Mouse (Mus musculus) liver, embryonic 16.5 days (tissue): ENCODE measurements around the gene Ttc30a1. TPM values are rescaled to one million over a fixed set of nuclear protein-coding genes. Genes with fewer than 3 reads are reported as not detected.
A peak's percentile ranks its signal among the peaks of the same experiment; 100 is the strongest.

Source experiments
- ATAC-seq: fragments of 200-750 bp; cut with Nextera tagmentation; 2 replicates; pipeline ENCODE4 v1.8.0; 2017; ENCODE audit warnings: low read depth, mild to moderate bottlenecking, moderate number of reproducible peaks, moderate library complexity
- H3K27ac ChIP-seq: fragments of 300-500 bp; sonication (generic); 2 replicates; pipeline ENCODE4 v1.5.1; 2014; ENCODE audit warnings: mild to moderate bottlenecking, low read length
- H3K27me3 ChIP-seq: fragments of 300-500 bp; sonication (generic); 2 replicates; pipeline ENCODE4 v1.6.1; 2014; ENCODE audit warnings: low read depth, low read length, mixed read lengths; ENCODE audit not compliant: control insufficient read depth, insufficient read depth
- H3K36me3 ChIP-seq: fragments of 300-500 bp; sonication (generic); 2 replicates; pipeline ENCODE4 v1.6.1; 2014; ENCODE audit warnings: mild to moderate bottlenecking; ENCODE audit not compliant: control insufficient read depth, insufficient read depth
- H3K4me1 ChIP-seq: fragments of 300-500 bp; sonication (generic); 2 replicates; pipeline ENCODE4 v1.6.1; 2014; ENCODE audit warnings: low read depth, low read length, mixed read lengths; ENCODE audit not compliant: control insufficient read depth
- H3K4me2 ChIP-seq: fragments of 300-500 bp; sonication (generic); 2 replicates; pipeline ENCODE4 v1.6.1; 2014; ENCODE audit warnings: low read depth, low read length, mixed read lengths
- H3K4me3 ChIP-seq: fragments of 300-500 bp; sonication (generic); 2 replicates; pipeline ENCODE4 v1.5.1; 2014; ENCODE audit warnings: low read depth, mild to moderate bottlenecking, low read length
- H3K9ac ChIP-seq: fragments of 300-500 bp; sonication (generic); 2 replicates; pipeline ENCODE4 v1.6.1; 2014; ENCODE audit warnings: low read depth, low read length
- H3K9me3 ChIP-seq: fragments of 300-500 bp; sonication (generic); replicated peaks from 2 replicates; pipeline ENCODE4 v1.6.1; 2016; ENCODE audit warnings: low read length; ENCODE audit not compliant: control insufficient read depth
- WGBS: fragments of 180-500 bp; shearing (Covaris S2); extraction: QIAGEN DNeasy Blood & Tissue Kit; methylation state at CpG from one replicate; pipeline ENCODE4 v1.1.7; 2014; ENCODE audit not compliant: insufficient replicate concordance; 5-methylcytosine and 5-hydroxymethylcytosine counted together
- polyA plus RNA-seq: library from polyadenylated mRNA; unstranded; fragments of >200 nt; fragmentation: Nextera tagmentation; extraction: Ambion mirVana; gene quantifications from 2 replicates; pipeline ENCODE4 v1.2.1, GENCODE M21; 2015

The Ttc30a1 gene
- polyA plus RNA-seq, 1 experiment from 2014 or later = 1.2 TPM

DNA sequence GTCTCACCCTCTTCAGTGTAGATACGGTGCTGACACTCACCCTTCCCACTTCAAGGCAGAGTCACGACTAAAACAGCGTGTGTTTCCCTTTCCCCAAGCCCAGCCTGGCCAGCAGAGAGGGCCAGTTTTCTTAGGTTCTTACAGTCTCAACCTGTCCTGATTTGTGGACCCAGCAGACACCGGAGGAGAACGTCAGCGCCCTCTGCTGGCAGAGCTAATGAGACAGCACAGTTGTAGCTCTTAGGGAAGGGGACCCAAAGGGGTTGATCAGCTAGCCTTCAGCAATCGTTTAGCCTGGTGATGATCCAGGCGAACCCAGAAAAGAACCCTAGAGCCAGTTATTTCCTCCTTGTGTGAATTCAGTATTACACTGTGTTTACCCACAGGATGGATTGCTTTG, 19.6 kb upstream of the Ttc30a1 start:
- no peaks in the 10 kb centered on the region for H3K36me3 ChIP-seq
- WGBS = 24% methylated on average over 8 of the region's 8 CpGs
- no peak overlapping the region for H3K9ac ChIP-seq
- H3K9me3 ChIP-seq = no peaks in the 10 kb centered on the region
- no peak overlapping the region for H3K27ac ChIP-seq
- H3K4me2 ChIP-seq = no peak overlapping the region
- H3K27me3 ChIP-seq = no peaks in the 10 kb centered on the region; the same call in 1 of the 2 replicates
- H3K4me1 ChIP-seq = no peaks in the 10 kb centered on the region
- no peak overlapping the region for H3K4me3 ChIP-seq
- ATAC-seq = no peak

DNA sequence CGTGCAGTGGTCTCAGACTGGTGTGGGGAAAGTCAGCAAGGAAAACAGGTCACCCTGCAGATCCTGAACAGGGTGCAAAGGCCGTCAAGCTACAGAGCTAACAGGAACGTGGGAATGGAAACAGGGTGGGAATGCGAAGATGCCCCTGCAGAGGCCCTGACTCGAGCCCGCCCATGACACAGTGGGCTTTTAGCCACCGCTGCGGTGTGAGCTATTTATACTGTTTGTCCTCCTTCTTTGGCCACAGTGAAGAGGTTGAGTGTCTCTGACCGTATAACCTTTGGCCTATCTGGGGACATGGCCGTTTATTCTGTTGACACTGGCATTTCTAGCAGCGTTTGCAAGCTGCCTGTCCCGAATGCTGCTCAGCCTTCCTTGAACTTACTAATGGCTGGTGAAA, 17.9 kb upstream of the Ttc30a1 start:
- Histone ChIP-seq H3K9ac (no peak overlapping the region), H3K27ac (no peak overlapping the region), H3K36me3 (no peaks in the 10 kb centered on the region), H3K4me2 (no peak overlapping the region), H3K4me1 (no peaks in the 10 kb centered on the region), H3K4me3 (no peak overlapping the region), H3K27me3 (no peaks in the 10 kb centered on the region), H3K9me3 (no peaks in the 10 kb centered on the region)
- 50% methylated on average over 12 of the region's 12 CpGs for WGBS
- ATAC-seq = peak; percentile 65

DNA sequence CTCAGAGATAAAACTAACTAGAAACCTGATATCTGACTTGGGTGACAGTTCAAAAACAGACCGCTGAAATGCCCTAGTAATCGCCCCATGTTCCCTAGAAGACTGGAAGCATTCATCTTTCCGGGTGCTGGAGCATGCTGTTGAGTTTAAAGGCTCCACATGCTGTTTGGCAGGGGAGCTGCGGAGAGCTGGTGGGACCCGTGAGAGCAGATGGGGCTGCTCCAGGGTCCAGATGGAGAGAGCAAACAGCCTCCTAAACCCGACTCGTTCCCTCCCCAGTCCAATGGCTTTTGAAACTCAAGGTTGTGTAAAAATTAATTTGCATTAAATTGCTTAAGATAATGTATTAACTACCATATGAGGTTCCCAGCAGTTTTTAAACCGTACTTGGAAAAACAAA, 16.9 kb upstream of the Ttc30a1 start:
- H3K4me3 ChIP-seq = no peak overlapping the region
- no peaks in the 10 kb centered on the region for H3K27me3 ChIP-seq
- no peak for ATAC-seq
- H3K36me3 ChIP-seq = no peaks in the 10 kb centered on the region
- no peak overlapping the region for H3K4me2 ChIP-seq
- H3K4me1 ChIP-seq = no peaks in the 10 kb centered on the region
- H3K27ac ChIP-seq = no peak overlapping the region
- no peak overlapping the region for H3K9ac ChIP-seq
- 60% methylated on average over 8 of the region's 8 CpGs for WGBS
- no peaks in the 10 kb centered on the region for H3K9me3 ChIP-seq

DNA sequence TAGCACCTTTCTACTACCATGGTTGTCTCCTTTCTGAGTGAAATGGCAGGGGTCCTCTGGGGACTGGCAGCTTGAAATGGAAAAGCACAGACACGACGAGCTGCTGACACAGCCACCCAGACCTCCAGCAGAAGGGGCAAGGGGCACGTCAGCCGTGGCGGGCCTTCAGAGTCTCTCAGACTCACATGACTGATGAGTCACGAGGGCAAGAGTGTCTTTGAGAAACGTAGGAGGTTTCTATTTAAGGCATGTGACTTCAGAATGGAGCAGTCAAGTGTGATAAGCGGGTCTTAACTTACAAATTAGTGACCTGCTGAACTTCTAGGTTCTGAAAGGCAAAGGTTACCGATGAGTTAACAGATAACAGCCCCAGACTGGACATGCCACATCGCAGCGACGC, 16.0 kb upstream of the Ttc30a1 start:
- 48% methylated on average over 12 of the region's 12 CpGs for WGBS
- no peaks in the 10 kb centered on the region for H3K4me1 ChIP-seq
- H3K27ac ChIP-seq = no peak overlapping the region
- H3K36me3 ChIP-seq = no peaks in the 10 kb centered on the region
- ATAC-seq = no peak
- H3K27me3 ChIP-seq = no peaks in the 10 kb centered on the region
- H3K4me2 ChIP-seq = no peak overlapping the region
- no peaks in the 10 kb centered on the region for H3K9me3 ChIP-seq
- H3K9ac ChIP-seq = no peak overlapping the region
- no peak overlapping the region for H3K4me3 ChIP-seq

DNA sequence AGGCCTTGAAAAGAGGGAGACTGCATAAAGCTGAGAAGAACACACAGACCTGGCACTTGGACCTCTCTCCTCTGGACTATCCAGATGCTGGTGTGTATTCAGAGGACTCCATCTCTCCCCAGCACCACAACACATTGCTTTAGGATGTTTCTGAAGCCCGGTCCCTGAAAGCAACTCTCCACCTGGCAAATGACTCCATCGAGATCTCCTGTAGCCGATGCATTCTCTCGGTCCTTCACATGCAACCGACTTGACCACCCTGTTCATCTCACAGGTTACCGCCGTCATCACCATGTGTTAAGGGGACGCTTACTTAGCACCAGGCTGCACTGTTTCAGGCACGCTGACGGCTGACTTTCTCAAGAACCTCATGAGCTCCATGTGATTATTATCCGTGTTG, 13.1 kb upstream of the Ttc30a1 start:
- Histone ChIP-seq H3K4me1 (no peaks in the 10 kb centered on the region), H3K9ac (no peak overlapping the region), H3K27me3 (no peaks in the 10 kb centered on the region), H3K27ac (no peak overlapping the region), H3K4me2 (no peak overlapping the region), H3K9me3 (no peaks in the 10 kb centered on the region), H3K36me3 (no peaks in the 10 kb centered on the region), H3K4me3 (no peak overlapping the region)
- ATAC-seq = no peak
- 71% methylated on average over 11 of the region's 11 CpGs for WGBS

DNA sequence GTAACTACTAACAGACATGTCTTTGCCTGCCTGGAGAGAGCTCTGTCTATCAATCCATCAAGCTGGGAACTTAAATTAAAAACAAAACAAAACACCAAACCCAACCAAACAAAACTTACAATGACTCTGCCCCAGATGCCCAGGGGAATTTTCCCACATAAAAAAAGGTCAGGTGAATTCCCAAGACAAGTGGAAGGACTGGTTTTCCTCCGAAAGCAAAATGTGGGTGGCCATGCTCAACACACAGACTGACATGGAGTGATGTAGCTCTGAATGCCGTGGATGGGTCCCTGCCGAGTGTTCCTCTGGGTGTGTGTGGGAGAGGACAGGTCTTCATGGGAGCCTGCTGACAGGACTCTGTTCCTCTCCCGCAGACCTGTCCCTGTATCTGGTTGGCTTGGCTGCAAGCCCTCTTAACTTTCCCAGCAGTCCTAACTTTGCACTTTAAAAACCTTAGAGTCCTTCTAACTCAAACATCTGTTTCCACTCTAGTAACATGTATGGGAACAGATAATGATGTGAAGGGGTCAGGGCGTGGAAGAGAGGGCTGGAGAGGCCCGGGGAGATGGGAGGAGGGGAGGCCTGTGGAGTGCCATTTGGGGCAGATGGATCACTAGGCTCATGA, 9.9 kb upstream of the Ttc30a1 start:
- Histone ChIP-seq H3K27me3 (no peaks in the 10 kb centered on the region), H3K4me2 (no peak overlapping the region), H3K9ac (no peak overlapping the region), H3K36me3 (no peaks in the 10 kb centered on the region), H3K4me1 (no peaks in the 10 kb centered on the region), H3K4me3 (no peak overlapping the region), H3K9me3 (no peaks in the 10 kb centered on the region), H3K27ac (no peak overlapping the region)
- WGBS = 52% methylated on average over 6 of the region's 6 CpGs
- no peak for ATAC-seq

DNA sequence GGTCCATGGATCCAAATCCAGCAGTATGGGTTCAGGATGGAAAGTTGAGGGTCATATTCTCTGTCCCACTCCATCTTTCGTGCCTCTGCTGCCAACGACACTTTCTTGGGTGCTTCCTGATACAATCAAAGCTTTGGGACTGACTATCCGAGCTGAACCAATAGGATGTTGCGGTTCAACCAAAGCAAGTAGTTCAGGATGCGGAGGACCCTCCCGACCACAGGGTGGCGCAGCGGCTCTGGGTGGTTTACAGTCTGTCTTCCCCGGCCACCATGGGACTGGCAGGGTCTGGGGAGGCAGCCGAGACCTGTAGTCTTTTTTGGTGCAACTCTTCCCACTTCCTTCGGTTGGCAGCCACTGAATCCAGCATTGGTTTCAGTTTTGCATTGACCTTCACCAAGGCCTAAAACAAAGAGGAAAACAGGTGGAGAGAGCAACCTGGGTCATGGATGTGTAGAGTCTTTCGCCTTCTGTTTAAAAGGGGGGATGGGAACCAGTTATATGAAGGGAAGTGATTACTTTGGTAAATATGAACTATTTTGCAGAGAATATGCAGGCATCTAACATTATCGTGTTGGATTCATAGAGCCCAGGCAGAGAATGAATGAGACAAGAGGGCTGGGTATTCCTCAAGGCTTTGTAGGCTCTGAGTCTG, 9.2 kb upstream of the Ttc30a1 start:
- H3K36me3 ChIP-seq = no peaks in the 10 kb centered on the region
- no peaks in the 10 kb centered on the region for H3K27me3 ChIP-seq
- no peaks in the 10 kb centered on the region for H3K4me1 ChIP-seq
- 27% methylated on average over 13 of the region's 13 CpGs for WGBS
- H3K4me3 ChIP-seq = no peak overlapping the region
- H3K9ac ChIP-seq = no peak overlapping the region
- H3K27ac ChIP-seq = no peak overlapping the region
- no peak for ATAC-seq
- H3K9me3 ChIP-seq = no peaks in the 10 kb centered on the region
- no peak overlapping the region for H3K4me2 ChIP-seq

DNA sequence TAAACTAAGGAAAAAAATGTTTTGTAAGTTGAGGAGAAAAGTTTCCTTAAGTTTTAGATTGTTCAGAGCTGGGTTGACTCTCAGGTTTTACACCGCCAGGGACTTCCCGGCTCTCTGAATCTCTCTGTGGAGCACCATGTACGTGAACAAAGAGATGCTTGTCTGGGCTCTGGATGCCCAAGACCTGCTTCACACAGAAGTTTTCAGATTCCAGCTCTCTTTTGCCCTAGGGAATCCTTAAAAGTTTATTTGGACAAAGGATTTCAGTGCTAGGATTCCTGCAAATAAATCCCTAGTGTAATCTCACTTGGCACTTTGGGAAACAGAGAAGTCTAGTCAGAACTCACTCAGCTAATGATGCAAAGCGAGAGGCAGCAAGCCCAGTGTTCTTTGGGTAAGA, 7.9 kb upstream of the Ttc30a1 start:
- 66% methylated on average over 4 of the region's 4 CpGs for WGBS
- Histone ChIP-seq H3K27ac (no peak overlapping the region), H3K4me1 (no peaks in the 10 kb centered on the region), H3K36me3 (no peaks in the 10 kb centered on the region), H3K4me3 (no peak overlapping the region), H3K27me3 (no peaks in the 10 kb centered on the region), H3K4me2 (no peak overlapping the region), H3K9me3 (no peaks in the 10 kb centered on the region), H3K9ac (no peak overlapping the region)
- no peak for ATAC-seq

DNA sequence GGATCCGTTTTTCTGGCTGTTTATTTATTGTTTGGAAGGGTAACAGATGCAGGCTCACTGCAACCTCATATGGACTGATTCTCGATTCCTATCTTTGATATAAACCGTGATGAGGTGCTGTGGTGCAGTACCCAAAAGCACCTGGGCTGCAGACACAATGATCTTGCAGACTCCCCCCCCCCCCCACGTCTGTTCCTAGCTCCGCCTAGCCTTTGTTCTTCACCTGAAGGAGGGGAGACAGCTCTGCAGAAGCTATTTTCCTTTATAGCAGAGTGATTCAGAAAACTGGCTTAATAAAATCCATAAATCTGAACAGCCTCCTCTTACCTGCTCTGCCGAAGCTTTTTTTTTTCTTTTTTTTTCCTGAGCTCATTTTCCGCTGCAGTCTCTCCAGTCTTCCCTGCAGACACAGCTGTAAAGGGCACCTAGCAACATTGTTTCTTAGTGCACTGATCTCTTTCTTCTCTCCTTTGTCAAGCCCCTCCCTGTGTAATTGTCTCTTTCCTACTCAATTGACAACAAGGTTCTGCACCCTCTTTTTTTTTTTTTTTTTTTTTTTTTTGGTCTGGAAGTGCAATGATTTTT, 7.1 kb upstream of the Ttc30a1 start:
- Histone ChIP-seq H3K9ac (no peak overlapping the region), H3K4me2 (no peak overlapping the region), H3K27me3 (no peaks in the 10 kb centered on the region), H3K9me3 (no peaks in the 10 kb centered on the region), H3K27ac (no peak overlapping the region), H3K36me3 (no peaks in the 10 kb centered on the region), H3K4me3 (no peak overlapping the region), H3K4me1 (no peaks in the 10 kb centered on the region)
- ATAC-seq = no peak
- 35% methylated on average over 7 of the region's 7 CpGs for WGBS
